Mouse (Mus musculus): ENCODE data around the gene Hs6st1.
A peak's percentile ranks its signal among the peaks of the same experiment; 100 is the strongest.

Gene Hs6st1

DNA sequence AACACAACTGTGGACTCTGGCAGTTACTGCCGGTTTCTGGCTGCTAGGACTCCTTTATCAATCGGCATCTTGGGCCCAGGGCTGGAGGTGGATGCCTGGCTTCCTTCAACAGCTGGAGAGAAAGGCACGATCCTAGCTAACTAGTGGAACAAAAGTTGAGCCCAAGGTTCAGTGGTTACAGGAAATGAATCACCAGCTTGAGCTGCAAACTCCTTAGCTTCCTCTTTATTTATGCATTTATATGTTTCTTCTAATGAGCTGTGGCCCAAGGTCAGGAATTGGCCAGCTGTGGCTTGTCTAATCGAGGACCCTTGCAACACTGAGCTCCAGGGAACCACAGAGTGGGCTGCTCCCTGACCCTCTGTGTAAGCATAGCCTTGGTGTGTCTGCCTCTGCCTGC, 60.9 kb downstream of the Hs6st1 start:
- DNase-seq (ENCODE audit: low read depth, low spot score) = peak; percentile 62

- DNase-seq (ENCODE audit: low read depth, low spot score) = no peak
Measured at GRCm38 (mm10) chr1:36129881-36130280, 61.7 kb downstream of the Hs6st1 start.

GRCm38 (mm10) chr1:36130307-36131035, 62.3 kb downstream of the Hs6st1 start:
- DNase-seq (ENCODE audit: low read depth, low spot score) = no peak

GRCm38 (mm10) chr1:36131154-36131553, 63.0 kb downstream of the Hs6st1 start:
- no peak for DNase-seq (ENCODE audit: low read depth, low spot score)

DNA sequence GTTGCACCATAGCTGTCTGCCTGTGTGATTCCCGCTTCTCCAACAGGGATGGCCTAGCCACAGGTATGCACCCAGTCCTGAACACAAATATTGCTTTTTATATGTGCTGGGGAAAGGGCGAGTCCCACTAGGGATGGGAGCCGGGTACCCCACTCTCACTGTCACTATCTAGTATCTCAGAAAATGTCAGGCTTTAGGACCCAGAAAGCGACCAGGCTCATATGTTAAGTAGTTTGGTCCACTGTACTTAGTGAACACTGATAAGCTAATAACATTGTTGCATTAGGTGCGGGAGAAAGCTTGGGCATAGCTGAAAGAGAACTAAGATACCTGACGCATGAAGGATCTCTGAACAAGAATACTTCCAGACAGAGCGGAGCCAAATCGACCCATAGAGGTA, 63.6 kb downstream of the Hs6st1 start:
- DNase-seq (ENCODE audit: low read depth, low spot score) = no peak

GRCm38 (mm10) chr1:36132211-36132610, 64.0 kb downstream of the Hs6st1 start:
- no peak for DNase-seq (ENCODE audit: low read depth, low spot score)

- DNase-seq (ENCODE audit: low read depth, low spot score) = no peak
Measured at GRCm38 (mm10) chr1:36133041-36133440, 64.8 kb downstream of the Hs6st1 start.

DNA sequence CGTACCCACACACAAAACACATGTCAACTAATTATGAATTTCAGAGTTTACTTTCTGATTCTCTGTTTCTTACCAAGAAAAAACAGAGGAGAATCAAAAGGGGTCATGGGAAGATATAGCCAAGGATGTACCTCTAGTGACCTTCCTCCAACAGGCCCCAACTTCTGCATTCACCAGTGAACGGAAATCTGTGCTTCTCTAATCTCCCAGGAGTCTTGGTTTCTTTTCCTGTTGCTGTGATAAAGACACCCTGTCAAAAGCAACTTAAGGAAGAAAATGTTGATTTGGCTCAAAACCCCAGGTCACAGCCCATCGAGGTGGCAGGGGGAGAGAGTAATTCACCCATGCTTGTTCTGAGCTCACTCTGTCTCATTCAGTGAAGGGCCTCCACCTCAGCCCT, 65.4 kb downstream of the Hs6st1 start:
- DNase-seq (ENCODE audit: low read depth, low spot score) = no peak

- DNase-seq (ENCODE audit: low read depth, low spot score) = peak; percentile 79
Measured at GRCm38 (mm10) chr1:36134584-36134983, 66.4 kb downstream of the Hs6st1 start.

GRCm38 (mm10) chr1:36140311-36140710, 72.1 kb downstream of the Hs6st1 start:
- DNase-seq (ENCODE audit: low read depth, low spot score) = no peak

GRCm38 (mm10) chr1:36145050-36145449, 76.8 kb downstream of the Hs6st1 start:
- DNase-seq (ENCODE audit: low read depth, low spot score) = peak; percentile 41

DNA sequence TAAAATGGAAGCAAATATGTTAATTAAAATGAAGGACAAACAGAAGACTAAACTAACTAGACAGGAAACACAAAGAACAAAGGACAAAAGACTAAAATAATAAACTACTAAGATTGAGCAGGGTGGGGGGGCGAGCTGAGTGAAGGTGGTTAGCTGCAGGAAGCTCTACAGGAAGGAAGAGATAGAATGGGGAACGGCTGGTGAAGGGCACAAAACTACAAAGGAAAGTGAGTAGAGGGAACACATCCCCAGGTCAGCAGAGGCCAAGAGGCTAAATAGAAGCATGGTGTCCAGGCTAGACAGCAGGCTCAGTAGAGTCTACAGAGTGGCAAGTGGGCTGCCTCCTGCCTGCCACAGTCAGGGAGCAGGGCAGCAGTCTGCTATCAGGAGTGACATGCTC, 80.6 kb downstream of the Hs6st1 start:
- no peak for DNase-seq (ENCODE audit: low read depth, low spot score)

GRCm38 (mm10) chr1:36149411-36149810, 81.2 kb downstream of the Hs6st1 start:
- DNase-seq (ENCODE audit: low read depth, low spot score) = peak; percentile 63

Data from A20 (cell line).